Mouse (Mus musculus) embryo, embryonic 10 days (tissue): ENCODE results near the gene Sap30.

Experiments
- DNase-seq: peaks from one replicate; pipeline ENCODE4 v3.0.0-alpha.2; 2015; ENCODE audit warnings: low spot score

Sap30 gene

DNA sequence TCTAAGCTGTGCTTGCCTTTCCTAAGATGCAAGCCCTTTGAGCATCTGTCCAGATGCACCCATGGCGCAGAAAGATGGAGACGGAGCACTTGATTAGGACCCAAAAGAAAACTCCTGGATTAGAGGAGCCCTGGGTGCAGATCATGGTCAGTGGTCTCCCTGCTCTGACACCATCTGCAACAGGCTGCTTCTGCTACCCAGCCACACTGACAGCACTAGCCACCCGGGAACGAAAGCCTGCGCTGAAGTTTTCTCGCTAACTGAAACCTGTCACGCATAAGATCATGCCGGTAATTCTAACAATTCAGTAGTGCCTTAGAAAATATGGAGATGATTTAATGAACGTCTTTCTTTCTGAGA, 51.2 kb downstream of the Sap30 start:
- DNase-seq: no peak

DNA sequence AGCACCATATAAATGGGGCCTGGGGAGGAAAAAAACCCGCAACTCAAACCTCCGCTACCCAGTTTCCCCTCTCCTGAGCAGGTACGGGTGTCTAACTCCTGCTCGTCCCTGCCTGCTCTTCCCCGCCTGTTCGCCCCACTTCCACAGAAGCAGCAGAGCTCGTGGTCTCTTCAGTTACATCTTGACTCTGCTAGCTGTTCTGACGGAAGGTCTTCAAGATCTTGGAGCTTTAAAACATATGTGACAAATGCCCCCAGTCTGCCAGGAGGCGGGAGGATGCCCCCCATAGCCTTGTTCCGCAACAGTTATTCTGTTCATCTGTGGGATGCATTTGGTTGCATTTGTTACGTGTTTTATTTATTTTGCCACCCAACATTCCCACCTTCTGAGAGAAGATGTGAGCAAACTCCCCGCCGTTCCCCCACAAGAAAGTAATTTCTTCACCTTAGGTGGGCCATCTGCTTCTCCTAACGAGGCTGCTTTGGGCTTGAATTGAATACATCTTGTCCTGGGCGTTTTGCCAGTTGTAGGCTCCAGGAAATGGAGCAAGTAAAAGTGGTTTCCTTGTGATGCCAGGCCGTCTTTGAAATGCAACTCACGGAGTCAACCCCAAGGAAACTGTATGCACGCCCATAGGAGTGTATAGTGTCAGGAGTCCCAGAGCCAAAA, 51.8 kb downstream of the Sap30 start:
- DNase-seq: no peak

DNA sequence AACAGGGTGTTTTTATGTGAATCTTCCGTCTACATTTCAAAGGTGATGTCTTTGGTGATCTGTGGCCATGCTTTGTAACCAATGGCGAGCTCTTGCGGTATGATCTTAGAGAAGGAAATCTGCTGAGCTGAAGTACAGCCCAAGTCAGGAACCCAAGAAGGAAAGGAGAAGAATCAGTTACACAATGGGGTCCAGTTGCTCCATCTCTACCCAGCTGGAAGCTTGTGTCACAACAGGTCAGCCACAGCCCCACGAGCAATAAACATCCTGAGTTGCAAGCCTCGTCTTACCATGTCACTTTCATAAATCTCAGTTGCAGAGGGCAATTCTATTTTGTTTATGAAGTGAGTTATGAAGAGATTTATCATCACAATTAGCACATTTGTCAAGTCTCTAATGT, 54.9 kb downstream of the Sap30 start:
- DNase-seq: no peak
